Mouse (Mus musculus): ENCODE measurements around the gene Sf3a1. TPM values are rescaled to one million over a fixed set of nuclear protein-coding genes. Genes with fewer than 3 reads are reported as not detected.

The Sf3a1 gene
- 15.5 and 20.5 TPM in 2 replicates for polyA plus RNA-seq (2015; fragmentation: Nextera tagmentation; extraction: Ambion mirVana)

GRCm38 (mm10) chr11:4159808-4160708, at the start of gene Sf3a1, which contains the start of gene Ccdc157:
TSS of gene Sf3a1 (plus strand) at chr11:4160350.
TSS of gene Ccdc157 (minus strand) at chr11:4160293.

DNA sequence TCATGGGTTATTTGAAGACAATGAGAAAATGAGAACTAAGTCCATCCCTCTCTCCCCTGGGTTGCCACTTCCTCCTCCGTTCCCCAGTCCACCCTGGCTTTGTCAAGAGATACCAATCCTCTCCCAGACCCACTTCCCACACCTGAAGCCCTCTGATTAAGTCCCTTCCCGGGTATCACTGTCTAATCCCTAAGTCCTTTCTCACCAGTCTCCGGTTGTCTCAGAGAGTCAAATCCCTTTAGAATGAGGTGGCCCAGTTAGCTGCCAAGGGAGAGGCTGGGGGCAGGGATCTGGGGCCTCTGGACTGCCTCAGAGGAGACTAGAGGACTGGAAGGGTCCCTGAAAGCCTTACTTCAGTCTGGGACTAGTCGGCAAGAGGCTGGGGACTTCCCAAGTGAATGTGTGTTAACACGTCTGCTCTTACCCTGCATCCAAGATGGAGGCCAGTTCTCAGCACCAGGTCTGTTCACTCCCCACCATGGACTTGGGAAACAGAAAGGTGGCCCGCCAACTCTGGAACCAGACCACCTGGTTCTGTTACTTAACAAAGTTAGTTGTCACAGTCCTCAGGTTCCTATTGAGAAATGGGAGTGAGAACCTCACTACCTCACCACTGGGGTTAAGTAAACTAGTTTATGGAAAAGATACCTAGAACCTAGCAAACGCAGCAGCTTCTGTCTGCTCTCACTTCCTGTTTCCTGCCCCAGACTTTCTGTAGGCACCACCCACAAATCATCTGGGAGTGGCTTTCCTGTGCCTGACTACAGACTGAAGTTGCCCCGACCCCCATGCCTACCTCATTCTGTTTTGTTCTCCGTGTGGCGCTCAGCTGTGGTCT, 37.2 kb upstream of the Sf3a1 start, which contains the start of gene Sec14l2:
Gene Sec14l2 (minus strand): TSS at position 674 of the 838 bp plus-strand sequence.

DNA sequence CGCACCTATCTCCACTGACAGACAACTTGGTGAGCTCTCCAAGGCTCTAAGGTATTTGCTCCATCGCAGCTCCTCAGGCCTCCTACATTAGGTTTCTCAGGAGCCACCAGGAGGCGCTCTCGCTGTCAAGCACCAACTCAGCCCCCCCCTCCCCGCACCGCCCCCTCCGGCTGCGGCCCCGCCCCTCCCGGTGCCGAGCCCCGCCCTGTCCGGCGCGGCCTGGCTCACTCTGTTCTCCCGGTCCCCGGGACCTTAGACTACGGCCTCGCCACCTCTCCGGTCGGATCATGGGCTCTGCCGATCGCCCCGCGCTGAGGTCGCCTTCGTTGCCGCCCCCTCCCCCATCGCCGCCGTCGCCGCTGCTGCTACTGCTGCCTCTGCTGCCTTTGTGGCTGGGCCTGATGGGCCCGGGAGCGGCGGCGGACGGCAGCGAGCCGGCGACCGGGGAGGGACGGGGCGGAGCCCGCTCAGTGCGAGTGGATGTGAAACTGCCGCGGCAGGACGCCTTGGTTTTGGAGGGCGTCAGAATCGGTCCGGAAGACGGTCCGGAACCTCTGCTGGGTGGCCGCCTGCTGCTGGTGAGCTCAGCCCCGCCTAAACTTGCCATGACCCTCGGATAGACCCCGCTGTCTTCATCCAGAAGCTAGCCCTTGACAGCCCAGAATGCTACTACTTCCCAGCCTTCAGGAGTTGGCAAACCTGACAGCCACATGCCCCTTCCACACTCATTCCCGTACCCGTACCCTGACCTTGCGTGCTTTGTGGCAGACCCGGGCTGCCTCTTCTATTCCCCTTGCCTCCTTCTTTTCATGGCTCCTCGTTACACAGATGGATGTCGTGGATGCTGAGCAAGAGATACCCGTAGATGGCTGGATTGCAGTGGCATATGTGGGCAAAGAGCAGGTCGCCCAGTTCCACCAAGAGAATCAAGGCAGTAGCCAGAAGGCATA, 24.9 kb upstream of the Sf3a1 start, which contains the start of gene Rnf215:
Gene Rnf215 (plus strand): TSS at position 217 of the 950 bp plus-strand sequence.

DNA sequence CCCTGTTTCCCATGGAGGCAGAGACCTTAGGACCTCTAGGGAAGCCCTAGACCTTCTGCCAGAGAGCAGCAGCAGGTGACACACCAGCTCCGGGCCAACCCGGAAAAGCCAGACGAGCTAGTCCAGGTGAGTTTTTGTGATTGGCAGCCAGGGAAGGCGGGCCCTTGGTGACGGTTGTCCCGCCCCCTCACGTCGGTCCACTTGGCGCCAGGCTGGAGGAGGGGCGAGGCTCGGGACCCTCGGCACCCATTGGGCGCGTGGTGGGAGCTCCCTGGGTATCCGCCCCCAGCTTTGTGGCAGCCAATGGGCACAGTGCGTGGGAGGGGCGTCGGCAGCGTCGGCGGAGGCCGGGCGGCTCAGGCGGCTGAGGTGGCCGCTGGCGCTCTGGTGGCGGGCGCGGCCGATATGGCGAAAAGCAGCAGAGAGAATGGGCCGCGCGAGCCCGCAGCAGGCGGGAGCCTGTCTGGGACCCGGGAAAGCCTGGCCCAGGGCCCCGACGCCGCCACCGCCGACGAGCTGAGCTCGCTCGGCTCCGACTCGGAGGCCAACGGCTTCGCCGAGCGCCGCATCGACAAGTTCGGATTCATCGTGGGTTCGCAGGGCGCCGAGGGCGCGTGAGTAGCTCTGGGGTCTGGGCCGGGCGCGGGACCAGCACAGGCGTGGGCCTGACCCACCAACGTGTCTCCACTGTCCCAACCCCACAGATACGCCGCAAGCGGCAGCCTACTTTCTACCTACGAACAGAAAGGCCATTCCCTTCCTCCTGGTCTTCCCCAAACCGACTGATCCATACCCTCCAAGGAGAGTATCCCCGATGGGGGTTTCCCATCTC, 26.6 kb downstream of the Sf3a1 start, which contains the start of gene Tbc1d10a:
Gene Tbc1d10a (plus strand): TSS at position 304 of the 832 bp plus-strand sequence.

GRCm38 (mm10) chr11:4217914-4218629, 57.9 kb downstream of the Sf3a1 start, which contains the start of gene Castor1:
TSS of gene Castor1 (plus strand) at chr11:4218225.

Small RNA genes within 50 kb of the gene (microRNA-seq; reads per million reads assigned to microRNA genes)
- 2.2 reads per million for gene Mir3060

Other genes starting within 250 kb of the Sf3a1 start
- gene Slc35e4, start 245.7 kb upstream of the Sf3a1 start, polyA plus RNA-seq (2015; fragmentation: Nextera tagmentation; extraction: Ambion mirVana) = 11.1 and 12.5 TPM in 2 replicates
- 41.8 and 57.9 TPM in 2 replicates for gene Tcn2, start 228.2 kb upstream of the Sf3a1 start, polyA plus RNA-seq (2015; fragmentation: Nextera tagmentation; extraction: Ambion mirVana)
- 41.3 and 45.1 TPM in 2 replicates for gene Pes1, start 196.4 kb upstream of the Sf3a1 start, polyA plus RNA-seq (2015; fragmentation: Nextera tagmentation; extraction: Ambion mirVana)
- gene 4930556J24Rik, start 183.6 kb upstream of the Sf3a1 start, polyA plus RNA-seq (2015; fragmentation: Nextera tagmentation; extraction: Ambion mirVana) = not detected in 2 replicates
- 2.4 TPM in 2 replicates for gene Gal3st1, start 176.7 kb upstream of the Sf3a1 start, polyA plus RNA-seq (2015; fragmentation: Nextera tagmentation; extraction: Ambion mirVana)
- not detected in 2 replicates for gene Sec14l4, start 128.9 kb upstream of the Sf3a1 start, polyA plus RNA-seq (2015; fragmentation: Nextera tagmentation; extraction: Ambion mirVana)
- gene Sec14l3, start 95.5 kb upstream of the Sf3a1 start, polyA plus RNA-seq (2015; fragmentation: Nextera tagmentation; extraction: Ambion mirVana) = not detected in 2 replicates
- gene Mtfp1, start 64.9 kb upstream of the Sf3a1 start, polyA plus RNA-seq (2015; fragmentation: Nextera tagmentation; extraction: Ambion mirVana) = 2.1 and 3.4 TPM in 2 replicates
- gene Sec14l2, start 36.9 kb upstream of the Sf3a1 start, polyA plus RNA-seq (2015; fragmentation: Nextera tagmentation; extraction: Ambion mirVana) = 0.33 and 0.43 TPM in 2 replicates
- gene Rnf215, start 25.1 kb upstream of the Sf3a1 start, polyA plus RNA-seq (2015; fragmentation: Nextera tagmentation; extraction: Ambion mirVana) = 23.6 and 26.4 TPM in 2 replicates
- gene Ccdc157, start 57 bp upstream of the Sf3a1 start, polyA plus RNA-seq (2015; fragmentation: Nextera tagmentation; extraction: Ambion mirVana) = 3.2 and 3.5 TPM in 2 replicates
- gene Tbc1d10a, start 26.4 kb downstream of the Sf3a1 start, polyA plus RNA-seq (2015; fragmentation: Nextera tagmentation; extraction: Ambion mirVana) = 53.0 and 58.9 TPM in 2 replicates
- gene Castor1, start 57.9 kb downstream of the Sf3a1 start, polyA plus RNA-seq (2015; fragmentation: Nextera tagmentation; extraction: Ambion mirVana) = 16.8 and 18.0 TPM in 2 replicates
- 0.28 and 10.3 TPM in 2 replicates for gene Osm, start 76.1 kb downstream of the Sf3a1 start, polyA plus RNA-seq (2015; fragmentation: Nextera tagmentation; extraction: Ambion mirVana)
- 2.8 and 3.0 TPM in 2 replicates for gene Lif, start 97.2 kb downstream of the Sf3a1 start, polyA plus RNA-seq (2015; fragmentation: Nextera tagmentation; extraction: Ambion mirVana)

Measured in urinary bladder, postnatal 0 days (tissue).